Mouse (Mus musculus): ENCODE results near the gene Gstm3. TPM values are rescaled to one million over a fixed set of nuclear protein-coding genes. Genes with fewer than 3 reads are reported as not detected.
"Not testable (repeated sequence)": the region's sequence is repeated elsewhere in the genome, so short reads cannot be mapped to it uniquely, and the experiment has no call there.

The Gstm3 gene
- total RNA-seq, 2 experiments from 2014 or later: not detected

DNA sequence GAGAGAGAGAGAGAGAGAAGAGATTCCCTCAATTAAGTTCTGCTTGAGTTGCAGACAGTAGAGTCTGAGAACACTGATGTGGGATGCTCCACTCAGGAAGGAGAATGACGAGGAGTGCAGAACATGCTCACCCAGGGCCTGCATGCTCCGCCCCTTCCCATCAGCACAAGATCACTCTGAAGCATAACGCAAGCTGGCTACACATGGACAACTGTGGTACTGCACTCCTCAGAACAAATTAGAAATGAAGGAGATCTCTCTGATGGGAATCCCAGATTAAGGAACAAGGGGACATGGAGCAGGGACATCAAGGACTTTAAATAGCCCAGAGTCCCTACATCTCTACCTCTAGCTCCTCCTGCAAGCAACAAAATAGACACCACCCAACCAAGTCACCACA is 12.2 kb upstream of the Gstm3 start:
- intact Hi-C loops (cut with DNase I): no loop called here
- DNase-seq (ENCODE audit: low spot score in 2 of 2): no peak

DNA sequence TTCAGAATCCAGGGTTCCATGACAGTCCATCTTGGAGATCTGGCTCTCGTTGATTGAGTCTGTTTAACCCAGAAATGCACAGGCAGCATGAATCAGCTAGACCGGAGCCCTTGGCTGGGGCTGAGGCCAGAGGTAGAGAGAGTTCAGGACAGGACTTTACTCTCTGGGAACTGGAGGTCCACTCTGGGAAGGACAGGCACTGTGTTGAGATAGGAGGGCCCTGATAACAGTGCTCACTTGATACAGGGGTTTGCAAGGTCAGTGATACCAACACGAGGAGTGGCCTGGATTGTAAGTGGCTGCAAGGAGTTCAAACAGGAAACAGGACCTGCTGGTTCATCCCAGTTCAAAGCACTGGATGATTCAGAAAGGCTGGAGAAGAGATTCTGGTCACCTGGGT is 8.6 kb upstream of the Gstm3 start:
- intact Hi-C loops (cut with DNase I): no loop called here
- no peak for DNase-seq (ENCODE audit: low spot score in 2 of 2)

DNA sequence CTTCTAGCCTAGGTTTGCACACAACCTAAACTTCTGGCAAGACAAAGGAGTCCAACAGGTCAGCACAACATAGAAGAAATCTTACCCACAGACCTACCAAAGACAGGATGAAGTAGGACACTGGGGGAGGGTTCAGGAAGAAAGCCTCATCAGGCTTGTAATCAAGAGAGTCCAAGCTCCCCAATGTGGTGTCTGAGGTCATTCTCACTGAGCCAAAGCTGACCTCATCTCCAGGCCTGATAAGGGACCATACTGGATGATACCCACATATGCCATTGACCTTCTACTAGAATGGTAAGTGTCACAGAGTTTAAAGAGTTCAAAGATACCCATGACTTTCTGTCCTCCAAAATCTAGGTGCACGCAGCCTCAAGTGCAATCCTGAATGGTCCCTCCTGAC is 5.2 kb upstream of the Gstm3 start:
- DNase-seq (ENCODE audit: low spot score in 2 of 2): no peak
- intact Hi-C loops (cut with DNase I): no loop called here

DNA sequence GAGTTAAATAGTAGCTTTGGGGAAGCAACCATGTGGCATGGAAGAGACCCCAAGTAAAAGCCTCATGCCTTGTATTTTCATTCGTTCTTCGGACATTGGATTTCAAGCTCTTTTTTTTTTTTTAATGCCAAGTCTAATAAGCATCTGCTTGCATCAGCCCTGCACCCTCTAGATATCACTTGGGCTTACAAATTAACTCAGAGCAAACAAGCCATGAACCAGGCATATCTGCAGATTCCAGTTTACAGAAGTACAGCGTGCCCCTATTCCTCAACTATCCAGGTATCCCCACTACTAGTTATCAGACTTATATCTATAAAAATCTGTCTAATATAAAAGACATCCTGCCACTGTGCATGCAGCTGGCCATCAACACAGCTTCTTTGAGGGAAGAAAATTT is 3.0 kb upstream of the Gstm3 start:
- intact Hi-C loops (cut with DNase I): no loop called here
- DNase-seq (ENCODE audit: low spot score in 2 of 2): no peak

DNA sequence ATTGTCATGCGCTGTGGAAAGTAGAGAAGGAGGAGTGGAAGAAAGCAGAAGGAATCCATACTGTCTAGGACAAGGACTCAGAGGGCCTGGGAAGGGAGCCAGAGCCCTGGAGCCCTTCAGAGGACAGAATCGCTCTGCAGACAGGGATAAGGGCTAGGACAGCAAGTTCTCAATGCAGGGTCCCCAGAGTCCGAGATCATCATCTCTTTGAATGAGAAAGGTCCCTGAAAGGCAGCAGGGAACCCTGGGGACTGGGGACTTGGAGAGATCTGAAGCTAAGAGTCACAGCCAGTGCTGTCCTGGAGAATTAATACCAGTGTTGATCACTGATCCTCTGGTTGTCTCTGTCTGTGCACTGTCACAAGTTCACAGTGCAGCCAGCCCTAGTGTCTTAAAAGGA is 2.0 kb upstream of the Gstm3 start:
- intact Hi-C loops (cut with DNase I); DNase-seq (ENCODE audit: low spot score in 2 of 2): not testable (repeated sequence)

DNA sequence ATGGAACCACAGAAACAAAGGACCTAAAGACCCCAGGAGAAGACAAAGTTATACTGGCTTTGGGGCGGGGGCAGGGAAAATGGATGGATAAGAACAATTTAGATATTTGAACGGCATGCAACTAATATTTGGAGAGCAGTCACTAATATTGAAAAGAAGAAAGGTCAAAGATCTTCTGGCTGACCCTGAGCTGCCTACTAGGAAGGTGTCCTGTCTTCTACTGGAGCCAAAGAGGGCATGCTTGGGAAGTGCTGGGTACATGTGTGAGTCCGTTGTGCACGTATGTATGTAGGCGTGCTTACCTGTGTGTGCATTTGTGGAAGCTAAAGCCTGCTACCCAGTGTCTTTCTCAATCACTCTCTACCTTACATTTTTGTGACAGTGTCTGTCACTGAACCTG is 2.5 kb downstream of the Gstm3 start:
- no peak for DNase-seq (ENCODE audit: low spot score in 2 of 2)
- intact Hi-C loops (cut with DNase I): no loop called here

DNA sequence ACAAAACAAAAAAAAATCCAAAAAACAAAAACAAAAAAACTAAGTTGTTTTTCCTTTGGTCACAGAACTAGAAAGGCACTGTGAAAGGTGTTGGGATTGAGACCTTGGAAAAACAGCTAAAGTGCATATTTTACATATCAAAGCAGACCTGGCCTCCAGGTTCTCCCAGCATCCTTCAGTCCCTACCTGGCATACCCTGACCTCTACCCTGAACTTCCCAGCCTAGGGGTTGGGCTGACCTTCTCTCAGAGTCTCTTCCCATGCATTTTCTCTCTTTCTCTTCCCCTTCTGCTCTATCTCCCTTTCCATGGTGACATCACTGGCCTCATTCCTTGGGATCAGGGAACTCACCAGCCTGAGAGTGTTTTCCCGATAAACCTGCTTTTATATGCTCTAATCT is 3.5 kb downstream of the Gstm3 start:
- intact Hi-C loops (cut with DNase I): no loop called here
- DNase-seq (ENCODE audit: low spot score in 2 of 2): no peak

DNA sequence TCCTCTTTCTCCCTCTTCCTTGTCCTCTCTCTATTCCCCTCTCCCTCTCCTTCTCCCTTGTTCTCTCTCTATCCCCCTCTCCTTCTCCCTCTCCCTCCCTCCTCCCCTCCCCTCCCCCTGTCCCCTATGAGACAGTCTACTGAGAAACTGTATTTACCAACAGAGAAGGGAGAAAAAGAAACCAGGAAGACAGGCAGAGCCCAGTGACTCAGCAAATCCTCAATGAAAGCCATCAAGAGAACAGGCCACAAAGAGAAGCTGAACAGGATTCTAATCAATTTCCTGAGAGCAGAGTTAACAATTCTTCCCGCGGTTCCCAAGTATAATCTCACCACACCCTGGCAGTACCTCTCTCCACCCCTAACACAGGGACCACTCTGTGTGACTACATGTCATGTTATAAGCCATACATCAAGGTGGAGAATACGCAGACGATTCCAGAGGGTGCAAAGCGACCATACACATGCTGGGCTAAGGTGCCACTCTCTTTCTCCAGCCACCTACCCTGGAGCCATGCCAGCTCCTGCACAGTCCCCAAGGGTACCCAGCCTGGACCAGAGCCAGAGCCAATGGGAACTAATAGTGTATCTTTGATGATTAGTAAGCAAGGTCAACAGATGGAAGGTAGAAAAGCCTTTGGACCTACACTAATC is 4.3 kb downstream of the Gstm3 start:
- intact Hi-C loops (cut with DNase I): no loop called here
- no peak for DNase-seq (ENCODE audit: low spot score in 2 of 2)

DNA sequence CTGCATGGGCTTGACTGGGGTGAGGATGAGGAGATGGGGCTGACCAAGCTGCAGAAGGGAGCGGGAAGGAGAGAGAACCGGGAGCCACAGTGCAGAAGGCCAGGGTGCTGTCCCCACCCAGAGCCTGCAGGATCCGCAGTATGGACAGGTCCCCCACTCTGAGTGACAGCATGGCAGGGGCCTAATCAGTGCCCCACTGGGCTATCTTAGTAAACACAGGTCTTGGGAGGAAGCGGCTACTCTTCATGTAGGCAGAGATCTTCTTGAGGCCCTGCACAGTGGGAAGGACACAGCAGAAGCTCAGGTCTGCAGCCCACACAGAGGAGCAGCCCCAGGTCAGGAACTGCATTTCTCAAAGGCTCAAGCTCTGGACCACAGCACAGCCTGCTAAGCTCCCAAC is 5.1 kb downstream of the Gstm3 start:
- intact Hi-C loops (cut with DNase I): no loop called here
- DNase-seq (ENCODE audit: low spot score in 2 of 2): no peak

DNA sequence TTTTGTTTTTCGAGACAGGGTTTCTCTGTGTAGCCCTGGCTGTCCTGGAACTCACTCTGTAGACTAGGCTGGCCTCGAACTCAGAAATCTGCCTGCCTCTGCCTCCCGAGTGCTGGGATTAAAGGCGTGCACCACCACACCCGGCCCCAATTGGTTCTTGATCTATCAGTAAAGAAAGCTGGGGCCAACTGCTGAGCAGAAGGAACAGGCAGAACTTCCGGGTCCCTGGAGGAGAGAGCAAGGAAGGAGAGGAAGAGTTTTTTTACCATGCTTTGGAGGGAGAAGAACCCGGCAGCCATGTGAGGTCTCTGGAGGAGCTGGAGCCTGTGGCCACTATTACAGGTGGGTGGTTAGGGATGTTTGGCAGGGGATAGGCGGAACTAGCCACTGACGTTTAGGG is 13.8 kb downstream of the Gstm3 start:
- DNase-seq (ENCODE audit: low spot score in 2 of 2); intact Hi-C loops (cut with DNase I): not testable (repeated sequence)

DNA sequence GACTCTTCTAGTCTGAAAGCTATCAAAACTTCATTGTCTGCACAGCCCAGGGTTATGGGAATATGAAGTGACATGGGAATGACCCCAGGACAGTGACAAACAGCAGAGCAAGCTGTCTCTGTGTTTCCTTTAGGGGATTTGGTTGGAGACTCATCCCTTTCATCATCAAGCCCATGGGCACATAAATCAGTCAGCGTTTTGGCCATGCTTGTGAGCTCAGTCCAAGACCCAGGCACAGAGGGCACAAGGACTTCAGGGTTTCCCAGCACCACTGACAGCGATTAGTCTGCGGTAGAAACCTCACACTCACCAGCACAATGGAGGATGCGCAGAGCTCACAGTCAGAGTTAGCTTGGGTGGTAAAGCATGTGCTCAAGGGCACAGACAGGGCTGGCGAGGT is 15.2 kb downstream of the Gstm3 start:
- intact Hi-C loops (cut with DNase I): no loop called here
- DNase-seq (ENCODE audit: low spot score in 2 of 2): no peak

DNA sequence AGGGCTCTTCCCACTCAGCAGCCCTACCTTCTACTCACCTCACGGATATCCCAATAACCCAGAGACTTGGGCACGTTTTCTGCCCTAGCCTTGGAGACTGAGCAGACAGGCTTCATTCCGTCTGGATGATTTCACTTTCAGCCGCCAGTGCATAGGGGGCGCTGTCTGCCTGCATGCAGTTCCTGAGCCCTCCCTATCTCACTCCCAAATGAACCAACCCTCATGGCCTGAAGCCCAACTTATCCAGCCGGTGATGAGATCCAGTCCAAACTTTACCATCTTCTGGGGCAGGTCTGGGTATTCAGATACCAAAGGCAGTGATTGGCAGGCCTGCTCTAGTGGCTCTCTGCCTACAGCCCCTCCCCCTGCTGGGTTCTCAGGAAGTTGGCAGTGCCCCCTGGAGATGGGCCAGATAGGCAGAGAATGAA is 15.7 kb downstream of the Gstm3 start:
- peak; percentile 27 to 41 for DNase-seq (ENCODE audit: low spot score in 2 of 2)

DNA sequence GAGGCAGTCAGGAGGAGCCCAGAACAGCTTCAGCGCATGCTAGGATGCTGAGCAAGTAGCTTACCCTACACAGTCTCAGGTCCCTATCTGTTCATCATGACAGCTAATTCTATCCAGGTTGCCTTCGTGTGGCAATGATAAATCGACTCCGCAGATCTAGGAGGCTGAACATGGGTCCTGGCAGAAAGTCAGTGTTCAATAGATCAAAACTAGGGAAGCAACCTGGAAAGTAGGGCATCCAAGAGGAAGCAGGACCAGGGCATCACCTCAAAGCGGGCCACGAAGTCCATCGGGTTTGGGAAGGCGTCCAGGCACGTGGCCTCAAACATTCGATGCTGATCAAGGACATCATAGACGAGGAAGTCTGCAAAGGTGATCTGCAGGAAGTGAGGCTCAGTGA is 18.6 kb downstream of the Gstm3 start:
- intact Hi-C loops (cut with DNase I): no loop called here
- no peak for DNase-seq (ENCODE audit: low spot score in 2 of 2)

More for the DNA sequence above, 15.7 kb downstream of the Gstm3 start:
- intact Hi-C loops (cut with DNase I): no loop called here

DNA sequence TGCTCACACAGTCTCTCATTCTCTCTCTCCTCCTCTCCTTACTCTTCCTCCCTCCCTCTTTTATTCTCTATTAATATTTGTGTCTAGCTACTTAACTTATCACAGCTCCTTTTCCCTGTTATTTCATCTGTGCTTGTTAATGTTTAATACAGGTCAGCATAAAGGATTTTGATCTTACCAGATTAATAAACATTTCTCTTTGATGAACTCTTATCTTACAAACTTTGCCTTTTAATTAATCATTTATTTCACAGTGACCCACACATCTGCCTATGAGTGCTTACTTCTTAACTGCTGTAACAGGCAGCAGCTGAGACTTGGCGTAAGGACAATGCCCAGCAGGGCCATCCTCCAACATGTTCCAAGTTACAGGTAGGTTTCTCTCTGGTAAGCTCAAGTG is 19.6 kb downstream of the Gstm3 start:
- not testable (repeated sequence) for DNase-seq (ENCODE audit: low spot score in 2 of 2)
- intact Hi-C loops (cut with DNase I): loop anchor here (5.0 kb wide), 1 partner anchor 113 kb away; no protein-coding TSS in a partner anchor

DNA sequence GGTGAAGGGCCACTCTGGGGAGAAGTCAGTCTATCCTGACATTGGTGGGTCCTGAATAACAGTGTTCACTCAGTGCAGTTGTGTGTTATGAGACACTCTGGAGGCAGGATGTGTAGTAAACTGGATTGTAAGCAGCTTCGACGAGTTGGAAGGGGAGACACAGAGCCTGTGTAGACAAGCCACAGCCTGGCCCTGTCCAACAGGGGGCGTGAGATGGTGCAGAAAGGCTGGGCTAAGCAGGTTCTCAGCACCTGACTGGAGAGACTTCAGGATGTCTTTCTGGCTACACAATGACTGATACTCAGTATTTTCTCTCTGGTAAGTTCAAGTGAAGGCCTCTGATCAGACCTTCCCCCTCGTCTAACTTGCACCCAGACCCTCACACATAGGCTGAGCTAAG is 23.4 kb downstream of the Gstm3 start:
- intact Hi-C loops (cut with DNase I): loop anchor here (5.0 kb wide), 1 partner anchor 117 kb away; no protein-coding TSS in a partner anchor
- DNase-seq (ENCODE audit: low spot score in 2 of 2): no peak

DNA sequence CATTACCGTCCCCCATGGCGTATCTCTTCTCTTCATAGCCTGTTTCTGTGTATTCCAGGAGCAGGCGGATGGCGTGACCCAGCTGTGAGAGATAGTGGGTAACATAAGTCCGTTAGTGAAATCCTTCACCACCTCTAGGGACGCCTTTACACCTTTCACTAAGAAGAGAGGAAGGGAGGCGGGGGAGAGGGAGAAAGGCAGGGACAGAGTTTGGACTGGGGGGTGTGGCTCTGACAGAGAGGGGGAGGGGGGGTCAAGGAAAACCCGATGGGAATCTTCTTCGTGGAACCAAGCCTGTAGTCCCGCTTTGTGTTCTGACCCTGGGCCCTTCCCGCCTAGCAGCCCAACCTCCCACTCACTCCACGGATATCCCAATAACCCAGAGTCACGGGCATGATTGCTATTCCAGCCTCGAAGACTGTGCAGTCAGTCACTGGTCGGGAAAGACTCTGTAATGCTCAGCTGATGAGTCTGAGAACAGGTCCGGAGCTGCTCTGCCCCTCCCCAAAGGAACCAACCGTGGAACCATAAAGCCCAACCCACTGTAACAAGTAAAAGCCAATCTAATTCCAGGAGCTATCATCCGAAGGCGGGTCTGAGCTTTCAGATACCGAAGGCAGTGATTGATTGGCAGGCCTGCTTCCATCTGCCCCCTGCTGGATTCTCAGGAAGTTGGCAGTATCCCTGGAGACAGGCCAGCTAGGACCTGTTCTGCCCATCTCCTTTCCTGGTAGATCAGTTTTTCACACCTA is 25.7 kb downstream of the Gstm3 start, which contains the start of gene Gstm6:
Gene Gstm6 (minus strand): TSS at position 511 of the 752 bp plus-strand sequence.
- intact Hi-C loops (cut with DNase I): no loop called here
- DNase-seq (ENCODE audit: low spot score in 2 of 2): peak in 1 of 2 experiments; percentile 27

DNA sequence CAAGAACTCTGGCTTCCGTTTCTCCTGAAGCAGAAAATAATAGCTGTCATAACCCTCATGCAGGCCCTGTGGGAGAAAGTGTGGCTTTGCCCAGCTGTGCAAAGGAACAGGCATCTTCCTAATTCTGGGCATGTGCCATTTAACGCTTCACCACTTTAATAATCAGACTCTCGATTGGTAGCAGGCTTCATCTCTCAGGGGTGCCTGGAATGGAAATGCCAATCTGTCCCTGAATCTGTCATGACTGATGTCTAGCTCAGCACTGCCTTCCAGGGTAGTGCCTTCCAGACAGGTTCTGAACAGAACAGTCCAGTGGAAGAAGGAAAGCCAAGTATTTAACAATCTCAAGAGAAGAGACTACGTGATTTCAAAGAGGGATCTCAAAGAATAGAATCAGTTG is 27.8 kb downstream of the Gstm3 start:
- no peak for DNase-seq (ENCODE audit: low spot score in 2 of 2)
- intact Hi-C loops (cut with DNase I): no loop called here

DNA sequence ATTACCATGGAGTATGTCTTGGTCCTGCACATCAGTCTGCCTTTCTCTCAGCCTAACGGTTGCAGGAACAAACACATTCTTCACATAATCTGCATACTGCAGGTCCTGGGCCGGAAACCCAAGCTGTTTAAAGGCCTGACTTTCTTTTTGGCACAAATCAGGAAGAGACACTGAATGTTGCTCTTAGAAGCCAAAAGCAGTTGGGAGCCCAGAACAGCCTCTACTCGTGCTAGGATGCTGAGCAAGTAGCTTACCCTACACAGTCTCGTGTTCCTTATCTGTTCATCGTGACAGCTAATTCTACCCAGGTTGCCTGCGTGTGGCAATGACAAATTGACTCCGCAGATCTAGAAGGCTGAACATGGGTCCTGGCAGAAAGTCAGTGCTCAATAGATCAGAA is 28.6 kb downstream of the Gstm3 start:
- intact Hi-C loops (cut with DNase I): no loop called here
- peak in 1 of 2 experiments; percentile 30 for DNase-seq (ENCODE audit: low spot score in 2 of 2)

DNA sequence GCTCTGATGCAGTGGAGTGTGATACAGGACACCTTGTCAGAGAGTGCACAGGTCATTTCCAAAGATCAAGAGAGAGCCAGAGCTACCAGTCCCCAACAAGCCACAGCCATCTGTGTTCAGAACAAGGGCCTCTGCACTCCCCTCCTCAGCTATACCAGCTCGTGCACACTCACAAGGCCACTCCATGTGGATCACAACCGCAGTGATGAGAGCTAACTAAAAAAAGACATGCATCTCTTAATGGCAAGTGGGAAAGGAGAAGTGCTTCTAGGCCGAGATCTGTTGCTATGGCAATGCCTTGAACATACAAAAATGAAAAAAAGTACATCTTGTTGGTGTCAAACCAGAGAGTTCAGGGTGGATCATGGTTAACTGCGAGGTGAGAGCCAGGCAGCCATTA is 29.3 kb downstream of the Gstm3 start:
- intact Hi-C loops (cut with DNase I): no loop called here

DNA sequence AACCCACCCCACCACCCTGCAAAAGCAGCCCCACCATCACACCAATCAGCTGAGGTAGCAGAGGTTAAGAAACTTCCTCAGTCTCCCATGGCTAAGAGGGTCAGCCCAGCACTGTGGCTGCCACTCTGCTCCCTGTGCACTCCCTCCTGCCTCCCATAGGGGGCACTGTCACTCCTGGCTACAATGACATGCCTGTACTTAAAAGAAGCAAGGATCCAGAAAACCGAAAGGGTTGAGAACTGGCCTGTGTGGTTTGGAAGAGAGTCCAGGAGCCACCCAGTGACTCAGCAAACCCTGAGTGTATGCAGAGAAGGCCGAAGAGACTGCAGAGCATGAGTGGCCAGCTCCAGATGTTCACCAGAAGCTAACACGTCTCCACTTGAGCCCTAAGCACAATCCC is 29.7 kb downstream of the Gstm3 start:
- intact Hi-C loops (cut with DNase I): no loop called here
- peak; percentile 45 to 56 for DNase-seq (ENCODE audit: low spot score in 2 of 2)

More for the DNA sequence above, 29.3 kb downstream of the Gstm3 start:
- peak; percentile 63 to 83 for DNase-seq (ENCODE audit: low spot score in 2 of 2)

DNA sequence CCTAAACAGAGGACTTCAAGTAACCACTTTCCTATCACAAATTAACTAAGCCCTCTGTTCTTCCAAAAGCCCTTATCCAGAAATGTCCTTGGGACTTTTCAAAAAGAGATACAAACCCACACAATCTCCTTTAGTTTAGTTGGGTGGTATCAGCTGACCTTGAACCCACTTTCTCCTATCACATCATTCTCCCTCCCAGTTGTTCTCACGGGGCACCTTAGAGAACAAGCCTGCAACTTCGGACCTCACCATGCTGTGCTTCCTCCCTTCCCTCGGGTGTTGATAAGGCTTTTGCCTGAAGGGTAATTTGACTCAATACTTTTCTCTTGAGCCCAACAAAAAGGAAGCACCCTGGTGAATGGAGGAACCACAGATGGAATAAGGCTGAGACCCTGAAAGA is 33.2 kb downstream of the Gstm3 start:
- DNase-seq (ENCODE audit: low spot score in 2 of 2): no peak
- intact Hi-C loops (cut with DNase I): no loop called here
